Mouse (Mus musculus) lung, postnatal 0 days (tissue): ENCODE measurements around the gene Itgav.

Experiments
- CTCF ChIP-seq: IDR thresholded peaks from 2 replicates; pipeline ENCODE4 v1.5.1; 2016; ENCODE audit warnings: antibody characterized with exemption, mild to moderate bottlenecking
- EP300 ChIP-seq: IDR thresholded peaks from 2 replicates; pipeline ENCODE4 v1.6.1; 2016; ENCODE audit warnings: antibody characterized with exemption, mild to moderate bottlenecking, control low read depth

- TF ChIP-seq EP300 (no peak), CTCF (no peak)
Observed at GRCm38 (mm10) chr2:83742210-83742609, 18.0 kb downstream of the Itgav start.
